Mouse (Mus musculus): Measurements from ENCODE around the gene D16Ertd472e.

DNA sequence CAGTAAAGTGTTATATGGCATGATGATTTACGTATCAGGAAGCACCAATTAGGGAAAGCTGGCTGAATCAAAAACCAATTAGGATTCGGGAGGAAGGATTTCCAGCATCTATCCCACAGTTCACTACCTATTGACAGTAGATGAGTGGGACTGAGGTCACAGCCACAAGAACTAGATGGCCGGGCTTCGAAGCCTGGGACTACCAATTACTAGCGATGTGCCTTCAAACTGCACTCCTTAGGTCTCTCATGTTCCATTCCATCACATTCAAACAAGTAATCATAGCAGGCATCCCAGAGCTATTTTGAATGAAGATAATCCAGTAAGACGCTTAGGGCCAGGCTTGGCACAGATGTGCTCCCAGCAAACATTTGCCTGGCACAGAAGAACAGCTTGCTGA lies 2.3 kb downstream of the D16Ertd472e start:
- TF ChIP-seq CTCF (IDR thresholded peaks at IDR 0.05; ENCODE audit: low read depth) (no peak), EP300 (IDR thresholded peaks at IDR 0.05; ENCODE audit: low read depth) (no peak)
